Mouse (Mus musculus) heart, postnatal 0 days (tissue): Measurements from ENCODE around the gene Foxn3.

Experiments used
- CTCF ChIP-seq: IDR thresholded peaks from 2 replicates; pipeline ENCODE4 v1.5.1; 2016; ENCODE audit warnings: antibody characterized with exemption, control low read depth, low read depth
- EP300 ChIP-seq: IDR thresholded peaks from 2 replicates; pipeline ENCODE4 v1.6.1; 2016; ENCODE audit warnings: antibody characterized with exemption, low read depth

GRCm38 (mm10) chr12:99395082-99395481 is 168.3 kb downstream of the Foxn3 start:
- TF ChIP-seq CTCF, result no peak
- TF ChIP-seq EP300, result no peak
